Mouse (Mus musculus) testis, adult 2 months (tissue): ENCODE results near the gene Lpo.

Experiments used
- CTCF ChIP-seq: fragments of 200-500 bp; IDR thresholded peaks from 2 replicates; pipeline ENCODE4 v1.5.1; 2012; ENCODE audit warnings: low read depth, mild to moderate bottlenecking, inconsistent platforms, low read length, moderate library complexity; ENCODE audit not compliant: control insufficient read depth, insufficient read depth, insufficient replicate concordance
- POLR2A ChIP-seq: fragments of 200-500 bp; IDR thresholded peaks from 2 replicates; pipeline ENCODE4 v1.6.1; 2012; ENCODE audit warnings: low read depth, mild to moderate bottlenecking, inconsistent platforms, low read length, moderate library complexity; ENCODE audit not compliant: control insufficient read depth

- TF ChIP-seq CTCF (no peak), POLR2A (no peak)
Observed at GRCm38 (mm10) chr11:87793460-87793859, 34.6 kb downstream of the Lpo start, which contains the start of gene Mpo.
